Mouse (Mus musculus) urinary bladder, adult 18-20 months (tissue): ENCODE data around the gene Ass1.
A peak's percentile ranks its signal among the peaks of the same experiment; 100 is the strongest.

Experiments
- DNase-seq, 2 experiments: peaks; one replicate each; pipeline ENCODE4 v3.0.0; 2022; ENCODE audit warnings: low spot score in 2 of 2, mixed read lengths in 2 of 2

Gene Ass1

GRCm38 (mm10) chr2:31458460-31458859 is 11.5 kb upstream of the Ass1 start:
- peak; percentile 35 to 69 for DNase-seq

GRCm38 (mm10) chr2:31458989-31459936 is 10.7 kb upstream of the Ass1 start:
- DNase-seq: peak in 1 of 2 experiments; percentile 44

GRCm38 (mm10) chr2:31460025-31460571 is 9.9 kb upstream of the Ass1 start:
- DNase-seq: peak in 1 of 2 experiments; percentile 43

- DNase-seq: no peak
Observed at GRCm38 (mm10) chr2:31460920-31461319, 9.1 kb upstream of the Ass1 start.

GRCm38 (mm10) chr2:31462051-31462450 is 8.0 kb upstream of the Ass1 start:
- DNase-seq: no peak

GRCm38 (mm10) chr2:31463253-31463652 is 6.8 kb upstream of the Ass1 start:
- no peak for DNase-seq

GRCm38 (mm10) chr2:31463696-31464528 is 6.1 kb upstream of the Ass1 start:
- no peak for DNase-seq

- no peak for DNase-seq
Observed at GRCm38 (mm10) chr2:31464529-31464910, 5.5 kb upstream of the Ass1 start.

GRCm38 (mm10) chr2:31467457-31467856 is 2.5 kb upstream of the Ass1 start:
- DNase-seq: no peak

GRCm38 (mm10) chr2:31468857-31469256 is 1.1 kb upstream of the Ass1 start:
- no peak for DNase-seq

- DNase-seq: no peak
Observed at GRCm38 (mm10) chr2:31469480-31469879, 527 bp upstream of the Ass1 start.

GRCm38 (mm10) chr2:31470683-31471385 is 827 bp downstream of the Ass1 start:
- peak in 1 of 2 experiments; percentile 40 for DNase-seq

- no peak for DNase-seq
Observed at GRCm38 (mm10) chr2:31471611-31472010, 1.6 kb downstream of the Ass1 start.

GRCm38 (mm10) chr2:31472406-31473065 is 2.5 kb downstream of the Ass1 start:
- DNase-seq: no peak

- DNase-seq: no peak
Observed at GRCm38 (mm10) chr2:31473941-31474340, 3.9 kb downstream of the Ass1 start.

- DNase-seq: no peak
Observed at GRCm38 (mm10) chr2:31474686-31475085, 4.7 kb downstream of the Ass1 start.

- DNase-seq: no peak
Observed at GRCm38 (mm10) chr2:31476107-31476820, 6.3 kb downstream of the Ass1 start.

- no peak for DNase-seq
Observed at GRCm38 (mm10) chr2:31477234-31478161, 7.5 kb downstream of the Ass1 start.

GRCm38 (mm10) chr2:31482914-31483575 is 13.0 kb downstream of the Ass1 start:
- peak; percentile 65 to 66 for DNase-seq
